Mouse (Mus musculus): ENCODE measurements around the gene Amn1.
"Not testable (repeated sequence)": the region's sequence is repeated elsewhere in the genome, so short reads cannot be mapped to it uniquely, and the experiment has no call there.

The Amn1 gene

DNA sequence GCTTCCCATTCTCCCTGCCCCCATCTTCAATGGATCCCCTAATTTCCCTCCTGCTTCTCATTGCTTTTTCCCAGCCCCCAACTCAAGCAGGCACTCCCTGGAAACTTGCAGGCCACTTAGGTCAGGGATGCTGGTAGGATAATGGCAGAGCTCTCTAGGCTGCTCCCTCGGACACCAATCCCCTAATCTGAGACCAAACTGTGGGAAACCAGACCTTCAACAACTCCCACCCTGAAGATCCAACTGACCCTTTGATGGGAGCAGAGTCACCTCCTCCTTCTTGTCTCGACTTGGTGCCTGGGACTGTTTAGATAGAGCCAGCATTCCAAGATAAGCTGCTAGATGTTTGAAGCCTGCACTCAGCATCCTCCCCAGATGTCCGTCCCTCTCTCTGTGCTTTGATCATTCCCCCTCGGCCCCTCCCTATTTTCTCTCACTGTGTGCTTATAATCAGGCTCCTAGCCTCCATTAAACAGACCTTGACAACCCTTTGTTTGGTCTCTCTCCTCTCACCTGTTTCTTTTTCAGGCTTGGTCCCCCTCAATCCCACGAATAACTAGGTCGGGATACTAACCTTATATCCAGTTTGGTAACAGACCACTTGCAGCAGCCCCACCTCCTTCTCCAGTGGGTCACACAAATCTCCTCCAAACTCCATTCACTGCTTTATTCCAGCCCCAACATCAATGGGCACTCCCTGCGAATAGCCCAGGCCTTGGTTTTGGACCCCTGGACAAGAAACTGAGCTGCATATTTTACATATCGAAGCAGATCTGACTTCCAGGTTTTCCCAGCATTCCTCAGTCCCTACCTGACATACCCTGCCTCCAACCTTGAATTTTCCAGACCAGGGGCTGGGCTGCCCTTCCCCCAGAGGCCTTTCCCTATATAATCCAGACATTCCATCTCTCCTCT is 34.1 kb downstream of the Amn1 start:
- DNase-seq (ENCODE audit: low spot score in 2 of 2) = no peak

DNA sequence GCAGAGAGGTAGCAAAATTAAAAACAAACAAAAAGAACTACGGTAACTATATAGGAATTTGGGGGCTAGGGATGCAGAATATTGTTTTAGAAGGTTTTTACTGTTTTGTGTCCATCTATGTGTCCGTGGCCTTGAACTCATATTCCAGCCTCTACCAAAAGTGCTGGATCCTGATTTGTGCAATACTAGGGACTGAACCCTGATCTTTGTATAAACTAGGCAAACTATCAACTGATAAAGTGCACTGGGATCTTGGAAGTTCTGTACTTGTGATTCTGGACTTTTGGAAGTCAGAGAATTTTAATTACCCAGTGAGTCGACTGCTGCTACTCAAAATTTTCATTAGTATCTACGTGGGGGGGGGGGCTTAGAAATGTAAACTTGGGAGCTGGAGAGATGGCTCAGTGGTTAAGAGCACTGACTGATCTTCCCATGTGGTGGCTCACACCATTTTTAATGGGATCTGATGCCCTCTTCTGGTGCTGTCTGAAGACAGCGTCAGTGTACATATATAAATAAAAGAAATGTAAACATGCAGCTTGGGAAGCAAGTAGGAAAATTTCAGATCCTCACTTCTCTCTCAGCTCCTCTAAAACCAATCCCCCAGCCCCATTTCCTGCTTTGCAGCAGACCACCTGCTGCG is 34.9 kb downstream of the Amn1 start:
- no peak for DNase-seq (ENCODE audit: low spot score in 2 of 2)

DNA sequence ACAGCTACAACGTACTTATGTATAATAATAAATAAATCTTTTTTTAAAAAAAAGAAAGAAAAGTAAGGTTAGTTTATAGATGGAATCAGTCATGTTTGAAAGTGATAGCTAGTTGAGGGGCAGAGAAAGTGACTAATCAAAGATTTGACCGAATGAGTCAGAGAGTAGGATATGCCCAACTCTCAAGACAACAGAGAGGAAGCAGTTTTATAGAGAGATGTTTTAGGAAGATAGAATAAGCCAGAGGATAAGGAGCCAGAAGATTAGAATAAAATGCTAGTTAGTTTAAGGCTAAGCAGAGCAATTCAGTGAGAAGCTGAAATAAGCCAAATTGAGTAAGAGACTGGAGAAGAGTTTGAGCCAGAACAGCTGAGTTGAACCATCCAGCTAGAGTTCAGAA is 36.4 kb downstream of the Amn1 start:
- no peak for DNase-seq (ENCODE audit: low spot score in 2 of 2)

DNA sequence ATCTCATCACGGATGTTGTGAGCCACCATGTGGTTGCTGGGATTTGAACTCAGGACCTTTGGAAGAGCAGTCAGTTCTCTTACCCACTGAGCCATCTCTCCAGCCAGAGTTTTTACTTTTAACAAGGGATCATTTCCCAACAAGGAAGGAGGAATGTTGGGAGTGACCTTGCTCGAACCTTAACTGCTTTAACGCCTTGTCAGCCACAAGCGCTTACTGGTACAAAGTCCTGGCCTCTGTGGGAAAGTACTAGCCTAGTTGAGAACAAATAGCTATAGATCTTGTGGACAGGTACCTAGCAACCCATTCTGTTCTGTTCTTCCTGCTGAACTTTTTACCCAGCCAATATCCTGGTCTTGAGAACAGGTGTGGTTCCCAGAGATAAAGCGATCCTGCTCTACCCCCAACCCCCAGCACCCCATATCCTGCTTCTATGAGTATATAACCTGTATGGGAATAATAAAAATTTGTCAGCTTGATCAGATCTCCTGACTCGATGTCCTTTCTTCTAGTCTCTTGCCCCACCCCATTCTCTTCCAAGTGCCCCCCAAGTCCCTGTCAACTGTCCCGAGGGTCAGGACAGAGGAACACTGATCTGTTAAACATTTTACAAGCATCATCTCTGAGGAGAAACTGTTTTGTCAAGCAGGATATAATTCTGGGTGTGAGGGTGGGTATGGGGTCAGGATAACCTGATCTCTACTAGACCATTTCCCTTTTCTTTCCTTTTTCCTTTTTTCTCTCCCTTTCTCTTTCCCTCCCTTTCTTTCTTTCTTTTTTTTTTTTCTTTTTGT is 39.9 kb downstream of the Amn1 start:
- no peak for DNase-seq (ENCODE audit: low spot score in 2 of 2)

DNA sequence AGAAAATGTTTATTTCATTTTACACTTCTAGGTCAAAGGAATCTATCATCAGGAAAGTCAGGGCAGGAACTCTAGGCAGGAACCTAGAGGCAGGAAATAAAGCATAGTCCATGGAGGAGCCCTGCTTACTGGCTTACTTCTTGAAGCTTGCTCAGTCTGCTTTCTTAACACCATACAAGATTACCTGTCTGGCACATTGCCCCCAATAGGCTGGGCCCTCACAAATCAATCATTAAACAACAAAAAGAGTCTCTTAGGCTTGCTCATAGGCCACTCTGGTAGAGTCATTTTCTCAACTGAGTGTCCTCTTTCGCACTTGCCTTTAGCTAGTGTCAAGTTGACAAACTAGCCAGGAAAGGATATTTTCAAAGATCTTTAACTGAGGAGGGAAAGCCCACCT is 43.4 kb downstream of the Amn1 start:
- no peak for DNase-seq (ENCODE audit: low spot score in 2 of 2)

DNA sequence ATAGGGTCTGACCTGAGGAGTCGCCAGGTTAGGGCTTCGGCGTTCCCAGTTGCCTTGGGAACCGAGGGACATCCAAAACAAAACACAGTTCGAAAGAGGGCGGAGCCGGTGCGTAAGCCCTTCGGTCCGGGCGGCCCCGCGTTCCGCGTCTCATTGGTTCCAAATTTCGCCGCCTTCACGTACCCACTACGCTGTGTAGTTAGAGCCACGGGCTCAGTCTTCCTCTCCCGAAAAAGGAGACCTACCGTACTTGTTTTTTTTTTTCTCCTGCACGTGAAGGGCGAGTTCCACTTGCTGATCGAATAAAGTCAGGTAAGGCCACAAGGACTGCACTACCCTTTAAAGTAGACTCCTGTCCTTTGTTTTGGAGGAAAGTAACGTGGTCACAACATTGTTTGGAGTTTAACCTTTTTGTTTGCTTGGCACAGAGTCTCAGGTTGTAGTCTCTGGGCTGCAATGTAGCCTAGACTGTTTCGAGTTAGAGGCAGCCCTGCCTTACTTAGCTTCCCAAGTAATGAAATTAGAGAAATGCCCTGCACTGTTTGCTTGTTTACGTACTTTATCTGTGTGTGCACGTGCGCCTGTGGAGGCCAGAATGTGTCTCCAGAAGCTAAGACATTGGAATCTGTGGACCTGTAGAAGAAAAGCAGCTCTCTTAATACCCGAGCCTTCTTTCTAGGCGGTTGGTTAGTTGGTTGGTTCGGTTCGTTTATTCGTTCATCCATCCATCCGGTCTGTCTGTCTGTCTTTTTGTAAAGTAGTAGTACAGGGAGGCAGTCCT is 46.9 kb downstream of the Amn1 start:
- DNase-seq (ENCODE audit: low spot score in 2 of 2) = peak; percentile 79 to 83

DNA sequence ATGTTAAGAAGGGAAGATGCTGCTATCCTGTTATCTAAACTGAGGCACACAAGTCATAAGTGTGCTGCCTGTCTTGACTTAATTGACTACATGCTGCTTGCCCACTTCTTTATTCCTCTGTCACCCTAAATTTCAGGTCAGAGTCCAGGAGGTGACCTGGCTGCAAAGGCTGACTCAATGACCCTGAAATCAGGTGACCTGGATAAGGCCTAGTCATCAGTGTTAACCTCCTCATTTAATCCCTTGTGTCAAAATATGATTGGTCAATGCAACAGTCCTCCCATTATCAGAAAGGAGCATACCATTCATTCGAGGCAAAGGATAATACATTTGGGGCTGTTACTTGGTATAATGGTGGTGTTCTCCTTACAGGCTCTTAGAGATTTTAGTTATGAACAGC is 49.0 kb downstream of the Amn1 start, which contains the start of gene Etfbkmt:
TSS of gene Etfbkmt (plus strand) at position 379 of the 400 bp plus-strand sequence.
- DNase-seq (ENCODE audit: low spot score in 2 of 2) = no peak

DNA sequence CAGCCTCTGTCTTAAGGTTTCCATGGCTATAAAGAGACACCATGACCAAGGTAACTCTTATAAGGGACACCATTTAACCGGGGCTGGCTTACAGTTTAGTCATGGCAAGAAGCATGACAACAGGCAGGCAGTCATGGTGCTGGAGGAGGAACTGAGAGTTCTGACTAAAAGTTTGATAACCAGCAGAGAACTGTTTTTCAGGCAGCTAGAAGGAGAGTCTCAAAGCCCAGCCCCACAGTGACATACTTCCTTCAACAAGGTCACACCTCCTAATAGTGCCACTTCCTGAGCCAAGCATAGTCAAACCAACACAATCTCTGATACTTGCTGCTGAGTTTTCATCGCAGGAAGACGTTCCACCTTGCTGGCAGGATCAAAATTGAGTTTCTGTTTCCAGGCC is 49.5 kb downstream of the Amn1 start:
- no peak for DNase-seq (ENCODE audit: low spot score in 2 of 2)

DNA sequence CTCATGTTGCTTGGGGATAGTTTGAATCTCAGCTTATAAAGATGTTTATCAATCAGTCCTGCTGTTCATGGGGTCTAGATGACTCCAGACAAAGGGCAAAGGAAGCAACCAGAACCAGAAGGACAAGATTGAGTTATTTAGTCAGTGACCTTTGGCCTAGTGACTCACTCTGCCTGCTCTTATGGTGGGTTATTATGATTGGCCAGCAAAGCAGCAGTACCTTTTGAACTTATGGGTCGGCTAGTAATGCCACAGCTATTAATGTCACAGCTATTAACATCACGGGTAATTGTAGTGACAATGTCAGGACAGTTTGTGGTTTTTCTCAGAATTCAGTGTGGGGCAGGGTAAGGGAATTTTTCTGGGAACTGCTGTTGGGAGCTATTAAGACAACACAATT is 50.6 kb downstream of the Amn1 start:
- DNase-seq (ENCODE audit: low spot score in 2 of 2) = no peak

DNA sequence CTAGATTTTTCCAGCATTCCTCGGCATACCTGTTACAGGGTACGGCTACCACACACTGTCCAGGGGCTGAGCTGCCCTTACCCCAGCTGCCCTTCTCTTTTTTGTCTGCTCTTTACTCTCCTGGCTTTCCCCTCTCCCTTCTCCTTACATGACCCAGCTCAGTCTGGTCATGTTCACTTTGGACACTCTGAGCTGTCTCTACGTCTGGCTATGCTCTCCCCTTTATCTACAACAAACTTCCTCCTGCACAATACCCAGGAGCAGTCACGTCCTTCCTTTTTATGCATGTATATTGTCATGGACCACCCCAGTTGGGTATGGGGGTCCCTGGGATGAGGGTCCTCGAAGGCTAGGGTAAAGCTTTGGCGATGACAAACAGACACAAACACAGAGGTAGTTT is 52.9 kb downstream of the Amn1 start:
- DNase-seq (ENCODE audit: low spot score in 2 of 2) = no peak

DNA sequence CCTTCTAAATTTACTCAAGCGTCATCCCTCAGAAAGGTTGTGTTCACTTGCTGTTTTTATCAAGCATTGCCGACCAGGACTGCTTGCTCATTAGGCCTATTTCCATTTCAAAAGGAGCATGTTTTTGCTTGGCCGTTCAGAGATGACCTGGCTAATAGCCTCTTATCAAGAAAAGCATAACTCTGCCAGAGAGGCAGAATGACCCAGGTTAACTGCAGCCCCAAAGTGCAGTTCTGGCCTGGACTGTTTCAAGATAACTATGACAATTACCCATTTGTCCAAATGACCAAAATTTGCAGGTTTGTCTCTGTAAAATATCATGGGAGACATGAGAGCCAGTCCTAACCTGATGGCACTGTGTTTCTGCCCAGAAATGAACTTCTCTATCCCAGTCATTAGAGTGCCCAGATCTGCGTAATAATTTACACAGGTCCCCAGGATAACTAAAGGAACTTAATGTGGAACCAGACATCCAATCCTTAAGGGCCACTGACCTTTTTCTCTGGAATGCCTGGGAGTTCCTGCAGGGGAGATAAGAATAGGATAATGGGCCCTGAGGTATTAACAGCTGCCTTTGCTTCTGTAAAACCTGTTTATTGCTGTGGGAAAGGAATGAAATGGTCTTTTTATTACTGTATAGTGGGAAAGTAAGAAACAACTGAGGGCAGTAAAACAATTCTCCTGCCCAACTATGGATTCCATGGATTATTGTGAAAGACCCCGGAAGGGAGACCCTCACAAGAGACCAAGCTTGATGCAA is 53.9 kb downstream of the Amn1 start:
- no peak for DNase-seq (ENCODE audit: low spot score in 2 of 2)

DNA sequence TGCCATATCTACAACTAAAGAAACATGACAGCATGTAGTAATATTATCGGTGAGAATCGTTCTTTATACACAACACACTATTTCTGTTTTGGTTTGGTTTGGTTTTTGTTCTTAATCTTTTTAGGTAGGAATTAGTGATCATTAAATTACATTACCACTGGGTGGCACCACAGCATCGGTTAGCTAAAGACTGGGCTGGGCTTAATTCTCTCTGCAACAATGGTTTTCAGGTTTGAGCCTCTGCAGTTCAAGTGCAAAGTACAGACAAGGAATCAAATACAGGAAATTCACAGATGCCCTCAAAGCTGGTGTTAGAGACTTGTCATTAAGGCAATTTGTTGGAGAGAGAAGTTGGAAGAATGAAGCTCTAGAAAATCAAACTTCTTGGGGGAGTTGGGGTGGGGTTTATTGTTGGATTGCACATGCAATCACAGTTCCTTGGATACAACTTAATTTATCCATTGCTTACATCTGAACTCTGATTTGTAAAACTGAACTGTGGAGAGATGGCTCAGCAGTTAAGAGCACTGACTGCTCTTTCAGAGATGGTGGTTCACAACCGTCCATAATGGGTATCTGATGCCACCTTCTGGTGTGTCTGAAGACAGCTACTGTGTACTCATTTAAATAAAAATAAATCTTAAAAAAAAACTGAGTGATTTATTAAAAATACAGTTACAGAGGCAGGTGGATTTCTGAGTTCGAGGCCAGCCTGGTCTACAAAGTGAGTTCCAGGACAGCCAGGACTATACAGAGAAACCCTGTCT is 56.0 kb downstream of the Amn1 start:
- no peak for DNase-seq (ENCODE audit: low spot score in 2 of 2)

DNA sequence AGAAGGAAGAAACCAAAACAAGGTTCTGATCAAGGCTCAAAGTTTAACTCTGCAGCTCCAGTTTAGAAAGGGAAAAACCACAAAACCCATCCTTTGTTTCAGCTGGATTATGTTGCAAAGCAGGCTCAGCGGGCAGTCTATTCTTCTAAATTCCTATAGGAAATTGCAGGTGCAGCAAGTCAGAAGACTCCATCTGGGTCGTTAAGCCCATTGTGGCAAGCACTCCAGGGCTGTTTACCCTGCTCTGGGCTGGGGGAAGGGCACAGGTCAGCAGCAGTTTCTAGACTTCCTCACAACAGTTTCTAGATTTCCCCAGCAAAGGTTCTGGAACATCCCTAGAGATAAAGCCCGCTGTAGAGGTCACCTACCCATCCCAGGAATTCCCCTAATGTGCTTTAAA is 57.4 kb downstream of the Amn1 start:
- no peak for DNase-seq (ENCODE audit: low spot score in 2 of 2)

DNA sequence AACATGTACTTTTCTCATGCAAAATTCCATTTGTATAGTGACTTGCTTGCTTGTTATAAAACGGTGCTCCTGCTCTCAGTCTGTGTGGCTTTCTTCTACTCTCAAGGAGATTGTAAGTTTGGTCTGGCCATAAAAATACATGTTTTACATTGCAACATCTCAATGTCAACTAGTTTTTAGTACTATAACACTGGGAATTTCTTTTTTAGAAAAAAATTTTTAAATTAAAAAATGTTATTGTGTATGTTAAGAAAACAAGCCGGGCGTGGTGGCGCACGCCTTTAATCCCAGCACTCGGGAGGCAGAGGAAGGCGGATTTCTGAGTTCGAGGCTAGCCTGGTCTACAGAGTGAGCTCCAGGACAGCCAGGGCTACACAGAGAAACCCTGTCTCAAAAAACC is 58.6 kb downstream of the Amn1 start, which contains the start of gene Gm10203:
TSS of gene Gm10203 (plus strand) at position 301 of the 400 bp plus-strand sequence.
- not testable (repeated sequence) for DNase-seq (ENCODE audit: low spot score in 2 of 2)

DNA sequence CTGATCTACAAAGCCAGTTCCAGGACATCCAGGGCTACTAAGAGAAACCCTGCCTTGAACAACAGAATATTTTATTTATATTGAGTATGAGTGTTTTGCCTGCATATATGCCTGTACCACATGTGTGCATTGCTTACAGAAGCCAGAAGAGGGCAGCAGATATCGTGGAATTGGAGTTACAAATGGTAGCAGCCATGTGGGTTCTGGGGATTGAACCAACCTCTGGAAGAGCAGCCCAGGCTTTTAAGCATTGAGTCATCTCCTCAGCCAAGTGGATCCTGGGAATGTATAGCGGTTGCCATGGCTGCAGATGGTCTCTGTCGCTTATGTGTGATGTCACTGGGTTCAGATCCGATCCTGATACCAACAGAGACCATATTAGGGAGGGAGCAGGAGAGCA is 61.8 kb downstream of the Amn1 start:
- no peak for DNase-seq (ENCODE audit: low spot score in 2 of 2)

DNA sequence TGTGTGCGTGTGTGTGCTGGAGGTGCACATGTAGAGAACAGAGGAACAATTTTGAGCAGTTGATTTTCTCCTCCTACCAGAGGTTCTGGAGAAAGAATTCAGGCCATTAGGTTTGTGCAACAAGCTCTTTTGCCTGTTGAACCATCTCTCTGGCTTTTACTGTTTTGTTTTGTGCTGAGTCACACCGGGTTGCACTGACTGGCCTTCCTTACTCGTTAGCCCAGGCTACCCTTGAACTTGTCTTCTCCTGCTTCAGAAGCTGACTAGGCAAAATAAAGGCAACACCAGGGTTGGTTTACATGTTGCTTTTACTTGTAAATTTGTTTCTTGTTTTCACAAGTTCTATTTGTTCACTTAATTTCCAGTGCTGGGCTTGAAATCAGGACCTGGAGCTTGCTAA is 65.5 kb downstream of the Amn1 start:
- DNase-seq (ENCODE audit: low spot score in 2 of 2) = no peak

DNA sequence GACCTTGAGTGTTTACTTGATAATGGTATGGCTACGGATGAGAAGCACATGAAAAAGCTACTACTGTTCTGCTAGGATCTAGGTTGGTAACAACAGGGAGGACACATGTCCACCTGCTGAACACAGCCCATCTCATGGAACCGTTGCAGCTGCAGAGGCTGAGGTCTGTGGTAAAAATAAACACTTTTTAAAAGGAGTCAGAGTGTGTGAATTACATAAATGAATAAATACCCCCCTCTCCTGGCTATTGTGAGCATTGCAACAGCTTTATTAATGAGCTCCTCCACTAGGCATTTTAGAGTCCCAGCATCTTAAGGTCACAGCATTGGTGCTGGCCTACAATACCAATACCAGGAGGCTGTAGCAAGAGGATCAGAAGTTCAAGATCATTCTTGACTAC is 68.7 kb downstream of the Amn1 start:
- DNase-seq (ENCODE audit: low spot score in 2 of 2) = peak in 1 of 2 experiments; percentile 23

DNA sequence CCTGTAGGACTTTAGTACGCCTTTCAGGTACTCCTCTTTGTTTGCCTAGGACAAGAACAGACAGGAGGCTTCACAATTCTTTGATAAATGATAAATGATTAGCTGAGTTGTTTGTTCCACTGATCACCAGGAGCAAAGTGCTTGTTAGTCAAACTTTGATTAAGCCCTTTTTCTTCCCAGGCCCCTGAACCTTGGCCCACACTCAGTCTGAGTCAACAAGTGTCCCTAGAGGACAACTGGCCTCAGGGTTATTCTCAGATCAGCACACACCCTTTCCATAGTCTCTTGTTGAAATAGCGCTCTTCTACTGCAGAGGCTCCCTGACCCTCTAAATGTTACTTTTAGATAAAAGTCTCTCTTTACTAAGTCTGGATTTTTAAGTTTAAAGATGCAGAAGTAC is 69.6 kb downstream of the Amn1 start:
- peak in 1 of 2 experiments; percentile 69 for DNase-seq (ENCODE audit: low spot score in 2 of 2)

DNA sequence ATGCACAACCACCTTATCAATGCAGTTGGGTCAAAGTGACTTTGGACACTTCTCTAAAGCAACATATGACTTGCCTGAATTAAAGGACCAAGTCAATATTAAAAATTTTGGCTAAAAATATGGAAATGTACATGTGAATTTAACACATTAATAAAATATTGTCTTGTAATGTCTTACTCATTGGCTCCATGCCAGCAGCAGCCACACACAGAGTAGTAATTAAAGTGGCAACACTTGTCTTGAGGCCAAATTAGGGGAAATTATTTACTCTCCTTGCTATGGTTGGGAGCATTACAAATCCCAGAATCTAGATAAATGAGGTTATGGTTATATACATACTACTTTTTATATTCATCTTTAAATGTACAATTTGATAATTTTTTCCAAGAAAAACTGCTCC is 71.5 kb downstream of the Amn1 start:
- no peak for DNase-seq (ENCODE audit: low spot score in 2 of 2)

DNA sequence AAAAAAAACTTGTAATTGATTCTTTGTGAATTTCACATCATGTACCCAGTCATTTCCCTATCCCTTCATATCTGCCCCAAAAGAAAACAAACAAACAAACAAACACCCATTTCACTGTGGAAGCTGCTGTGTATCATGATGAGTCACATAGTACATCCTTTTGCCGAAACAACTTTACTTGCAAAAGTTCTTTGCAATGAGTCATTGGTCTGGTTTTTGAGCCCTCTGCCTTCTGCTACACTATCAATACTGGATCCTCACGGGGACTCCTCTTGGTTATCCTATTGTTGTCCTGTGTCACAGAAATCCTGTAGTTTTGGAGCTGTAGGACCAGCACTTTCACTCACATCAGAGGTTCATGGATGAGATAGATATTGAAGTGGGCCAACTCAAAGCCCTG is 79.6 kb downstream of the Amn1 start:
- no peak for DNase-seq (ENCODE audit: low spot score in 2 of 2)

Measured in urinary bladder, adult 18-20 months (tissue).